Mouse (Mus musculus): ENCODE data around the gene Lrp6. TPM values are rescaled to one million over a fixed set of nuclear protein-coding genes. Genes with fewer than 3 reads are reported as not detected.

The Lrp6 gene
- polyA plus RNA-seq, 1 experiment from 2014 or later: 26.4 TPM

- Histone ChIP-seq H3K36me3 (ENCODE audit: control insufficient read depth, insufficient read depth, low read length) (peaks cover 6% of the 10 kb centered on the region), H3K4me3 (ENCODE audit: control insufficient read depth in 1 of 2, insufficient read depth in 1 of 2, low read depth in 1 of 2, low read length in 2 of 2) (no peak overlapping the region), H3K9me3 (ENCODE audit: control insufficient read depth, low read length) (no peaks in the 10 kb centered on the region), H3K4me1 (ENCODE audit: control insufficient read depth in 2 of 2, insufficient read depth in 2 of 2, low read length in 2 of 2) (no peaks in the 10 kb centered on the region), H3K27ac (replicated peaks in 1 of 2; ENCODE audit: control insufficient read depth in 1 of 2, insufficient read depth in 1 of 2, low read depth in 2 of 2, low read length in 2 of 2) (no peak overlapping the region), H3K27me3 (ENCODE audit: control insufficient read depth, insufficient read depth, low read length) (no peaks in the 10 kb centered on the region; the same call in 1 of the 2 replicates), H3K4me2 (ENCODE audit: low read length) (no peak overlapping the region), H3K9ac (ENCODE audit: low read length) (no peak overlapping the region)
- 88% methylated on average over 3 of the region's 3 CpGs for WGBS
- ATAC-seq (ENCODE audit: insufficient number of reproducible peaks, insufficient read depth, low FRiP score, low read depth): no peak
Measured at GRCm38 (mm10) chr6:134605196-134605595, 38.4 kb upstream of the Lrp6 start.

GRCm38 (mm10) chr6:134602371-134603003 lies 35.7 kb upstream of the Lrp6 start:
- no peak for ATAC-seq (ENCODE audit: insufficient number of reproducible peaks, insufficient read depth, low FRiP score, low read depth)
- Histone ChIP-seq H3K36me3 (ENCODE audit: control insufficient read depth, insufficient read depth, low read length) (no peaks in the 10 kb centered on the region), H3K9me3 (ENCODE audit: control insufficient read depth, low read length) (no peaks in the 10 kb centered on the region)

GRCm38 (mm10) chr6:134601766-134602165 lies 35.0 kb upstream of the Lrp6 start:
- no peak overlapping the region for H3K4me3 ChIP-seq (ENCODE audit: control insufficient read depth in 1 of 2, insufficient read depth in 1 of 2, low read depth in 1 of 2, low read length in 2 of 2)
- no peaks in the 10 kb centered on the region for H3K9me3 ChIP-seq (ENCODE audit: control insufficient read depth, low read length)
- no peaks in the 10 kb centered on the region; the same call in 1 of the 2 replicates for H3K27me3 ChIP-seq (ENCODE audit: control insufficient read depth, insufficient read depth, low read length)
- H3K9ac ChIP-seq (ENCODE audit: low read length): no peak overlapping the region
- H3K36me3 ChIP-seq (ENCODE audit: control insufficient read depth, insufficient read depth, low read length): no peaks in the 10 kb centered on the region
- no peak overlapping the region for H3K27ac ChIP-seq (replicated peaks in 1 of 2; ENCODE audit: control insufficient read depth in 1 of 2, insufficient read depth in 1 of 2, low read depth in 2 of 2, low read length in 2 of 2)
- no peak overlapping the region for H3K4me2 ChIP-seq (ENCODE audit: low read length)
- ATAC-seq (ENCODE audit: insufficient number of reproducible peaks, insufficient read depth, low FRiP score, low read depth): no peak
- WGBS: 46% methylated on average over 3 of the region's 3 CpGs
- no peaks in the 10 kb centered on the region for H3K4me1 ChIP-seq (ENCODE audit: control insufficient read depth in 2 of 2, insufficient read depth in 2 of 2, low read length in 2 of 2)

More at GRCm38 (mm10) chr6:134602371-134603003, 35.7 kb upstream of the Lrp6 start:
- no peaks in the 10 kb centered on the region; the same call in 1 of the 2 replicates for H3K27me3 ChIP-seq (ENCODE audit: control insufficient read depth, insufficient read depth, low read length)
- no peaks in the 10 kb centered on the region for H3K4me1 ChIP-seq (ENCODE audit: control insufficient read depth in 2 of 2, insufficient read depth in 2 of 2, low read length in 2 of 2)
- no peak overlapping the region for H3K4me2 ChIP-seq (ENCODE audit: low read length)
- no peak overlapping the region for H3K9ac ChIP-seq (ENCODE audit: low read length)
- H3K27ac ChIP-seq (replicated peaks in 1 of 2; ENCODE audit: control insufficient read depth in 1 of 2, insufficient read depth in 1 of 2, low read depth in 2 of 2, low read length in 2 of 2): no peak overlapping the region
- 54% methylated on average over 10 of the region's 10 CpGs for WGBS
- H3K4me3 ChIP-seq (ENCODE audit: control insufficient read depth in 1 of 2, insufficient read depth in 1 of 2, low read depth in 1 of 2, low read length in 2 of 2): no peak overlapping the region

GRCm38 (mm10) chr6:134601130-134601529 lies 34.4 kb upstream of the Lrp6 start:
- no peaks in the 10 kb centered on the region; the same call in 1 of the 2 replicates for H3K27me3 ChIP-seq (ENCODE audit: control insufficient read depth, insufficient read depth, low read length)
- no peaks in the 10 kb centered on the region for H3K9me3 ChIP-seq (ENCODE audit: control insufficient read depth, low read length)
- whole genome bisulfite sequencing: 60% methylated on average over 7 of the region's 7 CpGs
- H3K4me1 ChIP-seq (ENCODE audit: control insufficient read depth in 2 of 2, insufficient read depth in 2 of 2, low read length in 2 of 2): no peaks in the 10 kb centered on the region
- no peak overlapping the region for H3K4me2 ChIP-seq (ENCODE audit: low read length)
- H3K9ac ChIP-seq (ENCODE audit: low read length): no peak overlapping the region
- H3K36me3 ChIP-seq (ENCODE audit: control insufficient read depth, insufficient read depth, low read length): no peaks in the 10 kb centered on the region
- no peak overlapping the region for H3K27ac ChIP-seq (replicated peaks in 1 of 2; ENCODE audit: control insufficient read depth in 1 of 2, insufficient read depth in 1 of 2, low read depth in 2 of 2, low read length in 2 of 2)
- no peak for ATAC-seq (ENCODE audit: insufficient number of reproducible peaks, insufficient read depth, low FRiP score, low read depth)
- no peak overlapping the region for H3K4me3 ChIP-seq (ENCODE audit: control insufficient read depth in 1 of 2, insufficient read depth in 1 of 2, low read depth in 1 of 2, low read length in 2 of 2)

- WGBS: 31% methylated on average over 1 of the region's 1 CpGs
Measured at GRCm38 (mm10) chr6:134599239-134599638, 32.5 kb upstream of the Lrp6 start.

GRCm38 (mm10) chr6:134597651-134598229 lies 31.0 kb upstream of the Lrp6 start:
- WGBS: 80% methylated on average over 6 of the region's 6 CpGs
- no peaks in the 10 kb centered on the region; a peak in 1 of 4 replicates for H3K4me1 ChIP-seq (ENCODE audit: control insufficient read depth in 2 of 2, insufficient read depth in 2 of 2, low read length in 2 of 2)
- H3K9ac ChIP-seq (ENCODE audit: low read length): no peak overlapping the region

More at GRCm38 (mm10) chr6:134599239-134599638, 32.5 kb upstream of the Lrp6 start:
- Histone ChIP-seq H3K4me3 (ENCODE audit: control insufficient read depth in 1 of 2, insufficient read depth in 1 of 2, low read depth in 1 of 2, low read length in 2 of 2) (no peak overlapping the region), H3K9me3 (ENCODE audit: control insufficient read depth, low read length) (no peaks in the 10 kb centered on the region), H3K4me1 (ENCODE audit: control insufficient read depth in 2 of 2, insufficient read depth in 2 of 2, low read length in 2 of 2) (no peaks in the 10 kb centered on the region; a peak in 1 of 4 replicates), H3K4me2 (ENCODE audit: low read length) (no peak overlapping the region), H3K36me3 (ENCODE audit: control insufficient read depth, insufficient read depth, low read length) (no peaks in the 10 kb centered on the region), H3K9ac (ENCODE audit: low read length) (no peak overlapping the region), H3K27me3 (ENCODE audit: control insufficient read depth, insufficient read depth, low read length) (no peaks in the 10 kb centered on the region; the same call in 1 of the 2 replicates), H3K27ac (replicated peaks in 1 of 2; ENCODE audit: control insufficient read depth in 1 of 2, insufficient read depth in 1 of 2, low read depth in 2 of 2, low read length in 2 of 2) (no peak overlapping the region)
- ATAC-seq (ENCODE audit: insufficient number of reproducible peaks, insufficient read depth, low FRiP score, low read depth): no peak

GRCm38 (mm10) chr6:134594569-134595442 lies 28.0 kb upstream of the Lrp6 start:
- Histone ChIP-seq H3K27me3 (ENCODE audit: control insufficient read depth, insufficient read depth, low read length) (no peaks in the 10 kb centered on the region), H3K36me3 (ENCODE audit: control insufficient read depth, insufficient read depth, low read length) (no peaks in the 10 kb centered on the region), H3K9me3 (ENCODE audit: control insufficient read depth, low read length) (no peaks in the 10 kb centered on the region), H3K4me3 (ENCODE audit: control insufficient read depth in 1 of 2, insufficient read depth in 1 of 2, low read depth in 1 of 2, low read length in 2 of 2) (no peak overlapping the region), H3K9ac (ENCODE audit: low read length) (no peak overlapping the region), H3K4me2 (ENCODE audit: low read length) (peak overlapping the region; percentile 36), H3K27ac (replicated peaks in 1 of 2; ENCODE audit: control insufficient read depth in 1 of 2, insufficient read depth in 1 of 2, low read depth in 2 of 2, low read length in 2 of 2) (no peak overlapping the region), H3K4me1 (ENCODE audit: control insufficient read depth in 2 of 2, insufficient read depth in 2 of 2, low read length in 2 of 2) (peaks cover 0 to 8% of the 10 kb centered on the region in 2 experiments; a peak in 1 of 4 replicates)
- ATAC-seq (ENCODE audit: insufficient number of reproducible peaks, insufficient read depth, low FRiP score, low read depth): peak; percentile 72
- 65% methylated on average over 21 of the region's 21 CpGs for WGBS

More at GRCm38 (mm10) chr6:134597651-134598229, 31.0 kb upstream of the Lrp6 start:
- H3K4me2 ChIP-seq (ENCODE audit: low read length): no peak overlapping the region
- no peak overlapping the region for H3K27ac ChIP-seq (replicated peaks in 1 of 2; ENCODE audit: control insufficient read depth in 1 of 2, insufficient read depth in 1 of 2, low read depth in 2 of 2, low read length in 2 of 2)
- no peaks in the 10 kb centered on the region for H3K36me3 ChIP-seq (ENCODE audit: control insufficient read depth, insufficient read depth, low read length)
- no peaks in the 10 kb centered on the region; the same call in 1 of the 2 replicates for H3K27me3 ChIP-seq (ENCODE audit: control insufficient read depth, insufficient read depth, low read length)
- no peak overlapping the region for H3K4me3 ChIP-seq (ENCODE audit: control insufficient read depth in 1 of 2, insufficient read depth in 1 of 2, low read depth in 1 of 2, low read length in 2 of 2)
- ATAC-seq (ENCODE audit: insufficient number of reproducible peaks, insufficient read depth, low FRiP score, low read depth): no peak
- no peaks in the 10 kb centered on the region for H3K9me3 ChIP-seq (ENCODE audit: control insufficient read depth, low read length)

All from heart, embryonic 14.5 days (tissue).